In the genomic region with DNA sequence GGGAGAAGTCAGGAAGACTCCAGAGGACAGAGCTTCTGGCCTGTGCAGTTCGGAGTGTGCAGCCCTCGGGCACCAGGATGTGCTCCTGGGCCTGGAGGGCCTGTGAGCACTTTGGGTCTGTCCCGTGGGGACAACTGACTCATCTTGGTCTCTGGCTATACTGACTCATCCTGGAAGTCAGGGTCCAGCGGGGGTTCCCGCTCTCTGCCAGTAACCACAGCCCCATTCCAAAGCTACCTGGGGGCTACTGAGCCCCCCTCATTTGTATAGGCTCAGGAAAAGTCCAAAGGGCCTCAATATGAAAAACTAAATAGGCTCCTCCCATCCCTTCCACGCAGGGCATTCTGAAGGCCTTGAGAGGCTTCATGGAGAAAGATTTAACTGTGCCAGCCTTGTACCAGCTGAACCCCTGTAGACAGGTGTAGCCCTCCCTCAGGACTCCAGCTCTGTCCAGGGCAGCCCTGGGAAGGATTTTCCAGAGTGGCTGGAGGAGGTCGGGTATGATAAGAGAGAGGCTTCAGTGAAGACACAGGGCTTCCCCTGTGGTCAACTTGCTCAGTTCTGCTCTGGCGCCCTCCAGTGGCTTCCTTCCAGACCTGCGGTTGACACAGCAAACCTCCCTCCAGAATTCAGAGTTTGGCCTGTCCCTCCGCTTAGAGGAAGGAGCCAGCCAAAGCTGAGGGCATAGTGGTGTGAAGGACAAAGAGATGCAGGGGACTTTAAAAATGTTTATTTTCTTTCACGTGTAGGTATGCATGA, we compare ENCODE assay signal across 1 mouse cellular context.
TF ChIP-seq lines count a peak whose summit lies in the region.

No protein-coding gene starts in this region.

TF ChIP-seq in MEL, 35 proteins besides CTCF, POLR2A, EP300 and RAD21 (continued from another document):
- TF ChIP-seq USF1 (IDR thresholded peaks at IDR 0.05; ENCODE audit: low read depth, low read length) = no peak
TF ChIP-seq in MEL: peak in this region for 2.
